Mouse (Mus musculus): Measurements from ENCODE around the gene Cpb1.

GRCm38 (mm10) chr3:20239741-20240140 is 35.8 kb downstream of the Cpb1 start:
- TF ChIP-seq GATA1 (IDR thresholded peaks at IDR 0.05; ENCODE audit: borderline replicate concordance, low read length) (no peak), FLI1 (IDR thresholded peaks at IDR 0.05; ENCODE audit: low read length) (no peak)

All from megakaryocyte, embryonic 14.5 days (primary cell).